Mouse (Mus musculus) CH12.LX (cell line): ENCODE measurements around the gene Slc4a1. TPM values are rescaled to one million over a fixed set of nuclear protein-coding genes. Genes with fewer than 3 reads are reported as not detected.

Experiments used
- DNase-seq: peaks from one replicate; pipeline ENCODE4 v3.0.0-alpha.2; 2013; ENCODE audit errors: extremely low read depth
- H3K27ac ChIP-seq: 2 replicates; pipeline ENCODE4 v1.5.1; 2012; ENCODE audit warnings: low read depth, mild to moderate bottlenecking, control low read depth, moderate library complexity; ENCODE audit not compliant: insufficient read depth
- H3K27me3 ChIP-seq: replicated peaks from 2 replicates; pipeline ENCODE3; 2012; ENCODE audit warnings: inconsistent platforms
- H3K36me3 ChIP-seq, 2 experiments: replicated peaks in 1 of 2; 2 replicates each; pipeline versions ENCODE3 to v1.6.1; 2012; ENCODE audit warnings: inconsistent platforms in 1 of 2, low read length in 1 of 2, mild to moderate bottlenecking in 1 of 2, mixed read lengths in 1 of 2, moderate library complexity in 1 of 2; ENCODE audit not compliant: control insufficient read depth in 1 of 2, insufficient read depth in 1 of 2
- H3K4me1 ChIP-seq, 2 experiments: 2 replicates each; pipeline ENCODE4 v1.6.1; 2012; ENCODE audit warnings: inconsistent platforms in 1 of 2, moderate library complexity in 1 of 2; ENCODE audit not compliant: insufficient read depth in 2 of 2, control insufficient read depth in 1 of 2
- H3K4me2 ChIP-seq: 2 replicates; pipeline ENCODE4 v1.6.1; 2012; ENCODE audit warnings: low read depth, mild to moderate bottlenecking, control low read depth; ENCODE audit not compliant: poor library complexity, insufficient read depth, severe bottlenecking
- H3K4me3 ChIP-seq, 3 experiments: fragments of 150-350 bp in 1 of 3; sonication (generic) in 1 of 3; replicated peaks in 1 of 3; 2 replicates each; pipeline versions ENCODE3 to v1.5.1; 2011 to 2012; ENCODE audit warnings: low read depth in 2 of 3, low read length in 2 of 3, mild to moderate bottlenecking in 2 of 3, moderate library complexity in 2 of 3, control low read depth in 1 of 3, improper control_type of control experiment in 1 of 3, inconsistent platforms in 1 of 3, mixed read lengths in 1 of 3; ENCODE audit not compliant: poor library complexity in 1 of 3
- H3K79me2 ChIP-seq: replicated peaks from 2 replicates; pipeline ENCODE4 v1.6.1; 2012; ENCODE audit warnings: mild to moderate bottlenecking, moderate library complexity; ENCODE audit not compliant: control insufficient read depth, poor library complexity, insufficient read depth, severe bottlenecking; ENCODE audit errors: extremely low read depth
- H3K9ac ChIP-seq: 2 replicates; pipeline ENCODE4 v1.6.1; 2012; ENCODE audit warnings: low read depth, mild to moderate bottlenecking, control low read depth, moderate library complexity; ENCODE audit not compliant: insufficient read depth
- H3K9me3 ChIP-seq: replicated peaks from 2 replicates; pipeline ENCODE3; 2012; ENCODE audit warnings: low read length, inconsistent platforms, mixed read lengths
- BHLHE40 ChIP-seq: IDR thresholded peaks from 2 replicates; pipeline ENCODE4 v1.6.1; 2011; ENCODE audit warnings: mild to moderate bottlenecking, low read depth, low read length, improper control_type of control experiment
- CHD1 ChIP-seq: IDR thresholded peaks from 2 replicates; pipeline ENCODE4 v1.6.1; 2012; ENCODE audit warnings: low read depth, low read length, improper control_type of control experiment, inconsistent platforms
- E2F4 ChIP-seq: IDR thresholded peaks from 2 replicates; pipeline ENCODE4 v1.6.1; 2011; ENCODE audit warnings: low read depth, low read length, improper control_type of control experiment; ENCODE audit not compliant: insufficient replicate concordance
- EP300 ChIP-seq: IDR thresholded peaks from 2 replicates; pipeline ENCODE4 v1.6.1; 2011; ENCODE audit warnings: low read length, improper control_type of control experiment
- ETS1 ChIP-seq: conservative IDR thresholded peaks from 2 replicates; pipeline ENCODE4 v1.6.1; 2012; ENCODE audit warnings: low read depth, mild to moderate bottlenecking, inconsistent platforms, low read length, improper control_type of control experiment, moderate library complexity
- GABPA ChIP-seq: IDR thresholded peaks from 2 replicates; pipeline ENCODE4 v1.6.1; 2012; ENCODE audit warnings: low read depth, low read length, improper control_type of control experiment, inconsistent platforms; ENCODE audit not compliant: insufficient replicate concordance
- HCFC1 ChIP-seq: IDR thresholded peaks from 2 replicates; pipeline ENCODE4 v1.6.1; 2012; ENCODE audit warnings: low read depth, mild to moderate bottlenecking, inconsistent platforms, low read length, improper control_type of control experiment
- IRF4 ChIP-seq: IDR thresholded peaks from 2 replicates; pipeline ENCODE4 v1.6.1; 2014; ENCODE audit warnings: low read depth, mild to moderate bottlenecking, inconsistent platforms, low read length, improper control_type of control experiment
- MAFK ChIP-seq: IDR thresholded peaks from 2 replicates; pipeline ENCODE4 v1.6.1; 2011; ENCODE audit warnings: low read length, improper control_type of control experiment; ENCODE audit not compliant: insufficient replicate concordance
- MEF2A ChIP-seq: IDR thresholded peaks from 2 replicates; pipeline ENCODE4 v1.6.1; 2014; ENCODE audit warnings: low read depth, mild to moderate bottlenecking, inconsistent platforms, low read length, improper control_type of control experiment, borderline replicate concordance
- MXI1 ChIP-seq: IDR thresholded peaks from 2 replicates; pipeline ENCODE4 v1.6.1; 2011; ENCODE audit warnings: mild to moderate bottlenecking, low read depth, low read length, improper control_type of control experiment
- SIN3A ChIP-seq: IDR thresholded peaks from 2 replicates; pipeline ENCODE4 v1.6.1; 2012; ENCODE audit warnings: low read length, improper control_type of control experiment, inconsistent platforms
- TCF12 ChIP-seq: IDR thresholded peaks from 2 replicates; pipeline ENCODE4 v1.6.1; 2014; ENCODE audit warnings: low read depth, mild to moderate bottlenecking, inconsistent platforms, low read length, improper control_type of control experiment
- UBTF ChIP-seq: IDR thresholded peaks from 2 replicates; pipeline ENCODE4 v1.6.1; 2012; ENCODE audit warnings: low read depth, mild to moderate bottlenecking, inconsistent platforms, low read length, improper control_type of control experiment, moderate library complexity
- ZKSCAN1 ChIP-seq: IDR thresholded peaks from 2 replicates; pipeline ENCODE4 v1.6.1; 2012; ENCODE audit warnings: low read depth, inconsistent platforms, low read length, improper control_type of control experiment, borderline replicate concordance
- dilution Hi-C: fragments of 300-500 bp; cut with MboI; formaldehyde crosslinking; loops from 2 replicates; pipeline ENCODE4 v1.14.3; 2020; ENCODE audit warnings: low sequenced_read_pairs; ENCODE audit not compliant: extremely low pct_unique_long_range_greater_than_20kb, extremely low pct_ligation_motif_present
- in situ Hi-C: fragments of 300-500 bp; cut with MboI; formaldehyde crosslinking; loops from 3 replicates; pipeline ENCODE4 v1.14.3; 2019; ENCODE audit warnings: low sequenced_read_pairs, low pct_ligation_motif_present, low pct_unique_long_range_greater_than_20kb, mixed read lengths
- polyA plus RNA-seq: library from polyadenylated mRNA; unstranded; fragments of >175 nt; gene quantifications from 2 replicates; pipeline ENCODE4 v1.2.1, GENCODE M21; 2012; ENCODE audit warnings: low read depth; ENCODE audit not compliant: insufficient read length
- total RNA-seq, 2 experiments: library from RNA; depleted of rRNA; stranded (reverse); fragments of 300-350 nt in 1 of 2; fragments of >200 nt in 1 of 2; gene quantifications; 2 replicates each; pipeline ENCODE4 v1.2.3; 2012 to 2014

Gene Slc4a1
- total and polyA plus RNA-seq, 3 experiments: 0.08 TPM; not detected in 2

- no peak for DNase-seq
- no peak overlapping the region for H3K4me2 ChIP-seq
Observed at GRCm38 (mm10) chr11:102365699-102366098, 304 bp downstream of the Slc4a1 start.

GRCm38 (mm10) chr11:102364570-102365371 lies 1.2 kb downstream of the Slc4a1 start:
- no peak overlapping the region for H3K4me2 ChIP-seq
- peaks cover 79% of the 10 kb centered on the region for H3K27me3 ChIP-seq
- TF ChIP-seq SIN3A (no peak), TCF12 (peak; percentile 29; the same call in 1 of the 2 replicates), GABPA (no peak), MXI1 (peak; percentile 50; the same call in 1 of the 2 replicates), IRF4 (0 out of 2 replicates have a peak, but pooled peaks have one; percentile 40), BHLHE40 (peak; percentile 20; the same call in 1 of the 2 replicates), UBTF (0 out of 2 replicates have a peak, but pooled peaks have one; percentile 22), EP300 (0 out of 2 replicates have a peak, but pooled peaks have one; percentile 35), MEF2A (0 out of 2 replicates have a peak, but pooled peaks have one; percentile 44), ZKSCAN1 (no peak), MAFK (no peak), ETS1 (peak; percentile 79)
- H3K36me3 ChIP-seq: no peaks in the 10 kb centered on the region
- no peak overlapping the region for H3K4me3 ChIP-seq
- H3K9ac ChIP-seq: no peak overlapping the region
- H3K4me1 ChIP-seq: peaks cover 37 to 55% of the 10 kb centered on the region in 2 experiments
- in situ Hi-C loops: no loop called here
- DNase-seq: no peak
- H3K9me3 ChIP-seq: no peaks in the 10 kb centered on the region
- no peaks in the 10 kb centered on the region for H3K79me2 ChIP-seq
- dilution Hi-C loops: no loop called here
- no peak overlapping the region for H3K27ac ChIP-seq

More at GRCm38 (mm10) chr11:102365699-102366098, 304 bp downstream of the Slc4a1 start:
- H3K4me1 ChIP-seq: peaks cover 37 to 64% of the 10 kb centered on the region in 2 experiments
- H3K4me3 ChIP-seq: no peak overlapping the region
- H3K36me3 ChIP-seq: no peaks in the 10 kb centered on the region
- no peak overlapping the region for H3K27ac ChIP-seq
- H3K79me2 ChIP-seq: no peaks in the 10 kb centered on the region
- dilution Hi-C loops: no loop called here
- H3K9me3 ChIP-seq: no peaks in the 10 kb centered on the region
- TF ChIP-seq HCFC1 (no peak), BHLHE40 (no peak), E2F4 (no peak), CHD1 (no peak), MAFK (no peak)
- TF ChIP-seq, all 38 proteins: peak for 0
- H3K9ac ChIP-seq: no peak overlapping the region
- H3K27me3 ChIP-seq: peaks cover 78% of the 10 kb centered on the region
- in situ Hi-C loops: no loop called here
